Mouse (Mus musculus) midbrain, embryonic 15.5 days (tissue): Measurements from ENCODE around the gene Mex3a. TPM values are rescaled to one million over a fixed set of nuclear protein-coding genes. Genes with fewer than 3 reads are reported as not detected.

Experiments
- ATAC-seq: fragments of 200-750 bp; cut with Nextera tagmentation; replicated peaks from 2 replicates; pipeline ENCODE4 v1.8.0; 2017; ENCODE audit warnings: moderate TSS enrichment
- H3K27ac ChIP-seq: fragments of 300-500 bp; sonication (generic); 2 replicates; pipeline ENCODE4 v1.5.1; 2015; ENCODE audit warnings: mild to moderate bottlenecking, inconsistent platforms
- H3K27me3 ChIP-seq: fragments of 300-500 bp; sonication (generic); replicated peaks from 2 replicates; pipeline ENCODE4 v1.6.1; 2015; ENCODE audit warnings: inconsistent platforms
- H3K36me3 ChIP-seq: fragments of 300-500 bp; sonication (generic); replicated peaks from 2 replicates; pipeline ENCODE4 v1.6.1; 2015; ENCODE audit warnings: inconsistent platforms
- H3K4me1 ChIP-seq: fragments of 300-500 bp; sonication (generic); 2 replicates; pipeline ENCODE4 v1.6.1; 2015; ENCODE audit warnings: inconsistent platforms
- H3K4me2 ChIP-seq: fragments of 300-500 bp; sonication (generic); 2 replicates; pipeline ENCODE4 v1.6.1; 2015; ENCODE audit warnings: inconsistent platforms, mild to moderate bottlenecking, moderate library complexity
- H3K4me3 ChIP-seq: fragments of 300-500 bp; sonication (generic); 2 replicates; pipeline ENCODE4 v1.5.1; 2015; ENCODE audit warnings: mild to moderate bottlenecking, inconsistent platforms
- H3K9ac ChIP-seq: fragments of 300-500 bp; sonication (generic); 2 replicates; pipeline ENCODE4 v1.6.1; 2015; ENCODE audit warnings: mild to moderate bottlenecking, inconsistent platforms
- H3K9me3 ChIP-seq: fragments of 300-500 bp; sonication (generic); 2 replicates; pipeline ENCODE4 v1.6.1; 2016; ENCODE audit warnings: inconsistent platforms
- WGBS: fragments of 180-500 bp; shearing (Covaris S2); methylation state at CpG from one replicate; pipeline ENCODE4 v1.1.7; 2015; ENCODE audit warnings: mixed read lengths; 5-methylcytosine and 5-hydroxymethylcytosine counted together
- polyA plus RNA-seq: library from polyadenylated mRNA; unstranded; fragments of >200 nt; fragmentation: Nextera tagmentation; extraction: Ambion mirVana; gene quantifications from 2 replicates; pipeline ENCODE4 v1.2.1, GENCODE M21; 2015

Mex3a gene
- polyA plus RNA-seq, 1 experiment from 2014 or later, result 37.0 TPM

GRCm38 (mm10) chr3:88543174-88543573 is 11.0 kb downstream of the Mex3a start:
- Histone ChIP-seq H3K9me3 (no peaks in the 10 kb centered on the region), H3K9ac (no peak overlapping the region), H3K27ac (no peak overlapping the region), H3K4me3 (no peak overlapping the region), H3K36me3 (peaks cover 14% of the 10 kb centered on the region), H3K27me3 (no peaks in the 10 kb centered on the region), H3K4me1 (peaks cover 40% of the 10 kb centered on the region), H3K4me2 (no peak overlapping the region)
- 80% methylated on average over 8 of the region's 8 CpGs for whole genome bisulfite sequencing
- no peak for ATAC-seq

DNA sequence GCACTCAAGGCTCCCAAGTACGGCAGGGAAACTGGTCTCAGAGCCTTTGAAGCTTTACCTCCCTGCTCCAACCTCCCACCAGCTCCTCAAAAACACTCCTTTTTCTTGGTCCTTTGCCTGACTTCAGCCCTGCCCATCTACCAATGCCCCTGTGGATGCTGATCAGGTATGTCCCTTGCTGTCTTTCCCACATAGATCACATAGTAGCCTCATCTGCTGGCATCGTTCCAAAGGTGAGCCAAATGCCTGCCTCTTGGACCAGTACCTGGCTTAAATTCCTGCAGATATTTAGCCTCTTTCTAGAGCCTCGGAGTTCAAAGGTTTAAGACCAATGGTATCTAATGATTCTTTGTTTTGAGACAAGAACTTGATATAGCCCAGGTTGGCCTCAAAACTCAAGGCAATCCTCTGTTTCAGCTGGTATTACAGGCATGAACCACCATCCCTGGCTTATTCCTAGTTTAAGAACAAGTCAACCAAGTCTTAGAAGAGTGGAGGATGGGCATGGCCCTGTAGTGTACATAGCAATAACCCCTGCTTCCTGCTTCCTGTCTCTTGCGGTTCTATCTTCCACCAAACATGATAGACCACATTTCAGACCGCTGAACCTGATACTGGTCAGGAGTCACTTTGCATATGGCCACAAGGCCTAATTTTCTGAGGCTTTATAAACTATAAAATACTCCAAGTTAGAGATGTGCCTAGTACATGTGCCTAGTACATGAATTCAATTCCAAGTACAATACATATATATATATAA is 11.6 kb downstream of the Mex3a start:
- WGBS, result 75% methylated on average over 5 of the region's 5 CpGs
- Histone ChIP-seq H3K9ac (no peak overlapping the region), H3K36me3 (peaks cover 8% of the 10 kb centered on the region; the same call in 1 of the 2 replicates), H3K4me2 (no peak overlapping the region), H3K4me3 (no peak overlapping the region), H3K27ac (no peak overlapping the region), H3K9me3 (no peaks in the 10 kb centered on the region), H3K4me1 (peaks cover 34% of the 10 kb centered on the region), H3K27me3 (no peaks in the 10 kb centered on the region)
- ATAC-seq, result no peak

DNA sequence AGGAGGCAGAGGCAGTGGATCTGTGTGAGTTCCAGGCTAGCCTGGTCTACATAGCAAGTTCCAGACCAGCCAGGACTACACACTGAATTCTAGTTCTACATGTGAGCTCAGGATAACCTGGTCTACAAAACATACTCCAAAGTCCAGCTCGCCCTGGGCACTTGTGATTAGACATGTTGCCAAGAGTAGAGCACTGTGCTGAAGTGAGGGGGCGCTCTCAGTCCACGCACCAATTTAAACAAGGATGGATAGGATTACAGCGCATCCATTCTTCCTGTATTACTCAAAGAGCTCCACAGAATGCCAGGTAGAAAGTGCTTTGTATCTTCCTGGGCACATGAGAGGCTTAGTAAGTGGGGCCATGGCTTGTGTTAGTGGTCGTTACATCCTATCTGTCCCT is 12.3 kb downstream of the Mex3a start:
- no peak overlapping the region for H3K4me3 ChIP-seq
- no peaks in the 10 kb centered on the region for H3K27me3 ChIP-seq
- H3K4me1 ChIP-seq, result peaks cover 30% of the 10 kb centered on the region
- H3K4me2 ChIP-seq, result no peak overlapping the region
- no peaks in the 10 kb centered on the region for H3K9me3 ChIP-seq
- no peak overlapping the region for H3K27ac ChIP-seq
- H3K9ac ChIP-seq, result no peak overlapping the region
- ATAC-seq, result no peak
- peaks cover 8% of the 10 kb centered on the region; the same call in 1 of the 2 replicates for H3K36me3 ChIP-seq
- WGBS, result 35% methylated on average over 5 of the region's 5 CpGs

- no peak overlapping the region for H3K4me3 ChIP-seq
- peaks cover 25% of the 10 kb centered on the region for H3K4me1 ChIP-seq
- WGBS, result 64% methylated on average over 20 of the region's 20 CpGs
- no peak for ATAC-seq
- H3K9me3 ChIP-seq, result no peaks in the 10 kb centered on the region
- peaks cover 6% of the 10 kb centered on the region; the same call in 1 of the 2 replicates for H3K36me3 ChIP-seq
- H3K27me3 ChIP-seq, result no peaks in the 10 kb centered on the region
- no peak overlapping the region for H3K27ac ChIP-seq
- H3K9ac ChIP-seq, result no peak overlapping the region
- H3K4me2 ChIP-seq, result no peak overlapping the region
Observed at GRCm38 (mm10) chr3:88544955-88545591, 12.9 kb downstream of the Mex3a start.

DNA sequence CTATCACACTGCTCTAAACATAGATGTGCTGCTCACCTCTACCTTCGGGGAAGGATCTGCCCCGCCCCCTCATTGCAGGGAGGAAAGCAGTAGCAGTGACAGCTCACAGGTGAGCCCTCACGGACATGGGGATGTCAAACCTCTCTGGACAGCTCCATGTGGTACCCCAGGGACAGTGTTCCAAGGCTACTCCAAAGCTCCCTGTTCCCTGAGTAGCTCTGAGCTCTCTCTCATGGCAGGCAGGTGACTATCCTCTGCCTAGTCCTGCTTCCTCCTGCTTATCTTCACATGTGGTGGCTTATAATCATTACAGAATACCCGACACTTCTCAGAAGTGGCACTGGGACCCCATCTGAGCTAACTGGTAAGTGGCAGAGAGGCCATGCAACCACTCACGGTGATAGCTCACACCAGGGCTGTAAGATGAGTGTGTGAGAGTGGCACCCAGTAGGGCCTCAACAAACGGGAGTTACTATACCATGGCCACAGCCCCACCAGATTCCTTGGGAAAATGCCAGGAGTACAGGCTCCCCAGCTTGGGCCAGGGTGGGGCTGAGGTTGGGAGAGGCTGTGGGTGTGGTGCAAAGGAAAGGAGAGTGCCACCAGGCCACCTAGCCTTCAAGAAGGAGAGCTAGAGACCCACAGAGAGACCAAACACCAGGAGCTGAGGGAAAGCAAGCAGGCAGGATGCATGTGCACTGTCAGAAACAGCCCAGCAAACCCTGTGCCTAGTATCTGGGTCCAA is 14.7 kb downstream of the Mex3a start:
- Histone ChIP-seq H3K4me2 (no peak overlapping the region), H3K9me3 (no peaks in the 10 kb centered on the region), H3K9ac (no peak overlapping the region), H3K27me3 (no peaks in the 10 kb centered on the region), H3K4me1 (peaks cover 13% of the 10 kb centered on the region), H3K27ac (no peak overlapping the region), H3K36me3 (no peaks in the 10 kb centered on the region), H3K4me3 (no peak overlapping the region)
- WGBS, result 77% methylated on average over 6 of the region's 6 CpGs
- no peak for ATAC-seq

GRCm38 (mm10) chr3:88548180-88548917 is 16.2 kb downstream of the Mex3a start, which contains the start of gene Rab25:
Rab25 (minus strand) TSS chr3:88548300.
- Histone ChIP-seq H3K4me2 (no peak within 1 kb of the TSS), H3K27me3 (no peaks in the 10 kb centered on the region), H3K9me3 (no peaks in the 10 kb centered on the region), H3K36me3 (no peaks in the 10 kb centered on the region), H3K27ac (no peak within 1 kb of the TSS), H3K4me1 (peaks cover 11% of the 10 kb centered on the region), H3K4me3 (no peak within 1 kb of the TSS), H3K9ac (no peak within 1 kb of the TSS)
- no peak for ATAC-seq
- 55% methylated on average over 18 of the region's 18 CpGs for WGBS

DNA sequence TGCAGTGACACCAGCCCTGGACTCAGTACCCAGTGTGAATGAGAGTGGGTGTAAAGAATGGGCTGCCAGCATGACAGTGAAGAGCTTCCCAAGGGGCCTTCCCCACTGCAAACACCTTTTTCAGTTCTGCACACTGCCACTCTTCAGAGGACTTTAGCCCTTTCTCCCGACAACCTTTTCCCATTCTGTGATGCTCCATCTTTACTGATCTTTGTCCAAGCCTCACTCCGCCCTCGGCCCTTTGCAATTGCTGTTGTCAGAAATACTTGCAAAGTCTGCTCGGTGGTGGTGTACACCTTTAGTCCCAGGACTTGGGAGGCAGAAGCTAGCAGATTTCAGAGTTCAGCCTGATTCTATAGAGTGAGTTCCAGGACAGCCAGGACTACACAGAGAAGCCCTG is 19.4 kb downstream of the Mex3a start:
- Histone ChIP-seq H3K27me3 (no peaks in the 10 kb centered on the region), H3K9me3 (no peaks in the 10 kb centered on the region), H3K4me3 (peak overlapping the region; percentile 94), H3K36me3 (peaks cover 9% of the 10 kb centered on the region; the same call in 1 of the 2 replicates), H3K27ac (no peak overlapping the region), H3K9ac (peak overlapping the region; percentile 72; the same call in 1 of the 2 replicates), H3K4me1 (peaks cover 28% of the 10 kb centered on the region), H3K4me2 (peak overlapping the region; percentile 92)
- no peak for ATAC-seq
- 85% methylated on average over 4 of the region's 4 CpGs for WGBS

- H3K9ac ChIP-seq, result peak overlapping the region; percentile 72
- ATAC-seq, result no peak
- 24% methylated on average over 16 of the region's 16 CpGs for WGBS
- peaks cover 14% of the 10 kb centered on the region; the same call in 1 of the 2 replicates for H3K36me3 ChIP-seq
- H3K27me3 ChIP-seq, result no peaks in the 10 kb centered on the region
- H3K4me3 ChIP-seq, result peak overlapping the region; percentile 94
- peak overlapping the region; percentile 92 for H3K4me2 ChIP-seq
- H3K4me1 ChIP-seq, result peaks cover 28% of the 10 kb centered on the region
- H3K27ac ChIP-seq, result peak overlapping the region; percentile 93
- no peaks in the 10 kb centered on the region for H3K9me3 ChIP-seq
Observed at GRCm38 (mm10) chr3:88552082-88552645, 20.0 kb downstream of the Mex3a start.

DNA sequence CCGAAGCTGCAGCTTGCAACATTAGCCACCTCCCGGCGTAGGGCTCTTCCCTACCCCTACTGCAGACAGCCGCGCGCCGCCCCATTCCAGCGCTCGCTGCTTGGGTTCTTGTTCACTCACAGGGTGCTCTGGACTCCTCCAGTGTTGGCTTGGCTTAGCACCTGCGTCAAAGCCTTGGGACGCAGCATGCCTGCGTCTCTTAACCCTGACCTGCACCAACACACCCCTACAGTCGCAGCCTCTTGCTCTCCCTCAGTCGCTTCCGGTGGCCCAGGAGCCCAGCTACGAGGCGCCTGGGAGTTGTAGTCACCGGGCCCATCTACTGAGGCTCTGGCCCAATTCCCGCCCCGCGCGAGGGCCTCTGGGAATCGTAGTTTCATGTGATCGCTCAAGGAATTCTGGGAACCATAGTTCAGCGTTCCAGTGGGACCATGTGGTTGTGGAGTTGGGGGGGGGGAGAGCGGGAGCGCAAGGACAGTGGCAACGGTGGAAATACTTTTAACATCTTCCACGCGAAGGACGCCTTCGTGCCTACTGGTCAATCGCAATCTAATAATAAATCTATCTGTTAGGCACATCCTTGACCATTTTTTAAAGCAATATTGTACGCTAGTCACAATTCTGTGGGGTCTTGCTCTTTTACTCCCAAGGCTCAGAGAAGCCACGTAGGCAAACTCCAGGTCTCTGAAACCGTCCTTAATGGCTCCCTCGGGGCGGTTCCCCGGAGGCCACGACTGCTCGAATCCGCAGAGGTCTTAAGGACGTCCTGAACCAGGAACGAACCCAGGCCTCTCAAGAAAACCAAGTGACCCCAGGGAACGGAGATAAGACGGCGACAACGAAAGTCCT is 20.7 kb downstream of the Mex3a start, which contains the start of gene Lamtor2:
Gene Lamtor2 (minus strand): TSS at position 399 of the 849 bp plus-strand sequence.
- under 1% methylated on average over 48 of the region's 48 CpGs for WGBS
- Histone ChIP-seq H3K9ac (peak within 1 kb of the TSS; percentile 97), H3K4me2 (peak within 1 kb of the TSS; percentile 92), H3K9me3 (no peaks in the 10 kb centered on the region), H3K36me3 (peaks cover 15% of the 10 kb centered on the region; the same call in 1 of the 2 replicates), H3K4me1 (peaks cover 28% of the 10 kb centered on the region), H3K4me3 (peak within 1 kb of the TSS; percentile 94), H3K27ac (peak within 1 kb of the TSS; percentile 93), H3K27me3 (no peaks in the 10 kb centered on the region)
- peak; percentile 93 for ATAC-seq

DNA sequence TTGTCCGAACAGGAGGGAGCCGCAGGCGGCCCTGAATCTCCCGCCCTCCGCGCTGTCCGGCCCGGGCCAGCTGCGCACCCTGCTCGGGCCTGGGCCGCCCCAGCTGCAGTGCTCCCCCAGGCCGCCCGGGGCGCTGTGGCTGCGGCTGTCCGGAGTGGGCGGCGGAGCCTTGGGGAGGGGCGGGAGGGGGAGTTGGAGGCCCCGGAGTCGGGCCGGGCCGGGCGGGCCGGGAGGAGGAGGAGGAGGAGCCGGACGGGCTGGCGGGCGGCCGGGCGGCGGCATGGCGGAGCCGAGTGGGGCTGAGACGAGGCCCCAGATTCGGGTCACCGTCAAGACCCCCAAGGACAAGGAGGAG is 21.3 kb downstream of the Mex3a start, which contains the start of gene Ubqln4:
Gene Ubqln4 (plus strand): TSS at position 234 of the 355 bp plus-strand sequence.
- ATAC-seq, result peak; percentile 88
- Histone ChIP-seq H3K27me3 (no peaks in the 10 kb centered on the region), H3K4me2 (peak within 1 kb of the TSS; percentile 92), H3K36me3 (peaks cover 21% of the 10 kb centered on the region; the same call in 1 of the 2 replicates), H3K27ac (peak within 1 kb of the TSS; percentile 93), H3K9ac (peak within 1 kb of the TSS; percentile 97), H3K9me3 (no peaks in the 10 kb centered on the region), H3K4me3 (peak within 1 kb of the TSS; percentile 94), H3K4me1 (peaks cover 28% of the 10 kb centered on the region)
- under 1% methylated on average over 27 of the region's 37 CpGs for WGBS
